Mouse (Mus musculus): Measurements from ENCODE around the gene Pom121l2. TPM values are rescaled to one million over a fixed set of nuclear protein-coding genes. Genes with fewer than 3 reads are reported as not detected.

Pom121l2 gene
- polyA plus RNA-seq, 1 experiment from 2014 or later, result 0.26 TPM

- Histone ChIP-seq H3K4me2 (peak overlapping the region; percentile 95), H3K4me1 (ENCODE audit: insufficient read depth) (no peaks in the 10 kb centered on the region), H3K4me3 (ENCODE audit: low read depth, low read length) (peak overlapping the region; percentile 56), H3K36me3 (ENCODE audit: insufficient read depth) (no peaks in the 10 kb centered on the region), H3K9me3 (ENCODE audit: low read depth, low read length) (no peaks in the 10 kb centered on the region), H3K27ac (ENCODE audit: low read depth) (no peak overlapping the region), H3K9ac (no peak overlapping the region), H3K27me3 (ENCODE audit: insufficient read depth, low read length) (peaks cover 75% of the 10 kb centered on the region)
- 2% methylated on average over 18 of the region's 18 CpGs for WGBS
- no peak for DNase-seq
- TF ChIP-seq CTCF (IDR thresholded peaks at IDR 0.05; ENCODE audit: low read depth), result no peak
- ATAC-seq (ENCODE audit: insufficient read depth), result 0 out of 2 replicates have a peak, but pooled peaks have one; percentile 5
Measured at GRCm38 (mm10) chr13:22007121-22007510, 26.1 kb downstream of the Pom121l2 start.

GRCm38 (mm10) chr13:22007872-22008271 lies 26.9 kb downstream of the Pom121l2 start:
- Histone ChIP-seq H3K4me2 (no peak overlapping the region), H3K27me3 (ENCODE audit: insufficient read depth, low read length) (peaks cover 81% of the 10 kb centered on the region), H3K4me1 (ENCODE audit: insufficient read depth) (no peaks in the 10 kb centered on the region), H3K4me3 (ENCODE audit: low read depth, low read length) (no peak overlapping the region), H3K36me3 (ENCODE audit: insufficient read depth) (no peaks in the 10 kb centered on the region), H3K27ac (ENCODE audit: low read depth) (no peak overlapping the region), H3K9me3 (ENCODE audit: low read depth, low read length) (no peaks in the 10 kb centered on the region), H3K9ac (no peak overlapping the region)
- no peak for TF ChIP-seq CTCF (IDR thresholded peaks at IDR 0.05; ENCODE audit: low read depth)
- 44% methylated on average over 7 of the region's 7 CpGs for WGBS
- ATAC-seq (ENCODE audit: insufficient read depth) (no peak), DNase-seq (no peak)

- ATAC-seq (ENCODE audit: insufficient read depth), result no peak
- Histone ChIP-seq H3K4me2 (no peak overlapping the region), H3K36me3 (ENCODE audit: insufficient read depth) (no peaks in the 10 kb centered on the region), H3K27ac (ENCODE audit: low read depth) (no peak overlapping the region), H3K9ac (no peak overlapping the region), H3K27me3 (ENCODE audit: insufficient read depth, low read length) (peaks cover 76% of the 10 kb centered on the region), H3K4me1 (ENCODE audit: insufficient read depth) (no peaks in the 10 kb centered on the region), H3K4me3 (ENCODE audit: low read depth, low read length) (no peak overlapping the region), H3K9me3 (ENCODE audit: low read depth, low read length) (no peaks in the 10 kb centered on the region)
- DNase-seq, result no peak
- WGBS, result 78% methylated on average over 3 of the region's 3 CpGs
- TF ChIP-seq CTCF (IDR thresholded peaks at IDR 0.05; ENCODE audit: low read depth), result no peak
Measured at GRCm38 (mm10) chr13:22008707-22009106, 27.7 kb downstream of the Pom121l2 start.

DNA sequence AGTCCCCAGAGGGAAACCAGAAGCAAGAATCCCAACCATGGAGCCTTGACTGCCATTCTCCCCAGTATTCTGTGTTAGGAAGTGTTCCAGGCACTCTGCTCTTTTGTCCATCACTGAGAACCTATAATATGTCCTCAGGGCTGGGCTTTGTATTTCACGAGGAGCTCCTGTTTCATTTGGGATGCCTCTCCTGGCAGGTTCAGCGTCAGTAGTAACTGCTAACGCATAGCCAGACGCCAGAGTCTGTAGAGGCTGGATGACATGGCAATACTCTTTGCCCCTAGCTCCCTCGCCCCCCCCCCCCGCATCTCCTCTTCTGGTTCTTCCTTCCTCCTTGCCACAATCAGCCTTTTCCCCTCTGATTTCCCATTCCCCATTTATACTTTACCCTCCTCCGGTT lies 28.6 kb downstream of the Pom121l2 start, which contains the start of gene Prss16:
Gene Prss16 (minus strand): TSS at position 101 of the 400 bp plus-strand sequence.
- Histone ChIP-seq H3K36me3 (ENCODE audit: insufficient read depth) (no peaks in the 10 kb centered on the region), H3K27ac (ENCODE audit: low read depth) (no peak within 1 kb of the TSS), H3K4me3 (ENCODE audit: low read depth, low read length) (no peak within 1 kb of the TSS), H3K9me3 (ENCODE audit: low read depth, low read length) (no peaks in the 10 kb centered on the region), H3K4me1 (ENCODE audit: insufficient read depth) (no peaks in the 10 kb centered on the region), H3K9ac (no peak within 1 kb of the TSS), H3K4me2 (no peak within 1 kb of the TSS), H3K27me3 (ENCODE audit: insufficient read depth, low read length) (peaks cover 71% of the 10 kb centered on the region)
- DNase-seq, result no peak
- TF ChIP-seq CTCF (IDR thresholded peaks at IDR 0.05; ENCODE audit: low read depth), result no peak
- ATAC-seq (ENCODE audit: insufficient read depth), result no peak
- 41% methylated on average over 7 of the region's 7 CpGs for WGBS

- H3K27me3 ChIP-seq (ENCODE audit: insufficient read depth, low read length), result peaks cover 49% of the 10 kb centered on the region
- DNase-seq (peak; percentile 21), ATAC-seq (ENCODE audit: insufficient read depth) (no peak)
- WGBS, result 17% methylated on average over 13 of the region's 13 CpGs
- H3K4me3 ChIP-seq (ENCODE audit: low read depth, low read length), result peak overlapping the region; percentile 23
- H3K9ac ChIP-seq, result no peak overlapping the region
- H3K27ac ChIP-seq (ENCODE audit: low read depth), result no peak overlapping the region
- H3K4me1 ChIP-seq (ENCODE audit: insufficient read depth), result no peaks in the 10 kb centered on the region
- no peaks in the 10 kb centered on the region for H3K9me3 ChIP-seq (ENCODE audit: low read depth, low read length)
- TF ChIP-seq CTCF (IDR thresholded peaks at IDR 0.05; ENCODE audit: low read depth), result no peak
- no peaks in the 10 kb centered on the region for H3K36me3 ChIP-seq (ENCODE audit: insufficient read depth)
- peak overlapping the region; percentile 54 for H3K4me2 ChIP-seq
Measured at GRCm38 (mm10) chr13:22013716-22014115, 32.7 kb downstream of the Pom121l2 start.

GRCm38 (mm10) chr13:22014411-22014845 lies 33.4 kb downstream of the Pom121l2 start:
- Histone ChIP-seq H3K9me3 (ENCODE audit: low read depth, low read length) (no peaks in the 10 kb centered on the region), H3K4me3 (ENCODE audit: low read depth, low read length) (peak overlapping the region; percentile 23), H3K4me2 (peak overlapping the region; percentile 54), H3K36me3 (ENCODE audit: insufficient read depth) (no peaks in the 10 kb centered on the region), H3K27ac (ENCODE audit: low read depth) (no peak overlapping the region), H3K9ac (no peak overlapping the region), H3K27me3 (ENCODE audit: insufficient read depth, low read length) (peaks cover 42% of the 10 kb centered on the region), H3K4me1 (ENCODE audit: insufficient read depth) (no peaks in the 10 kb centered on the region)
- 10% methylated on average over 17 of the region's 17 CpGs for WGBS
- TF ChIP-seq CTCF (IDR thresholded peaks at IDR 0.05; ENCODE audit: low read depth), result no peak
- ATAC-seq (ENCODE audit: insufficient read depth) (no peak), DNase-seq (peak; percentile 43)

DNA sequence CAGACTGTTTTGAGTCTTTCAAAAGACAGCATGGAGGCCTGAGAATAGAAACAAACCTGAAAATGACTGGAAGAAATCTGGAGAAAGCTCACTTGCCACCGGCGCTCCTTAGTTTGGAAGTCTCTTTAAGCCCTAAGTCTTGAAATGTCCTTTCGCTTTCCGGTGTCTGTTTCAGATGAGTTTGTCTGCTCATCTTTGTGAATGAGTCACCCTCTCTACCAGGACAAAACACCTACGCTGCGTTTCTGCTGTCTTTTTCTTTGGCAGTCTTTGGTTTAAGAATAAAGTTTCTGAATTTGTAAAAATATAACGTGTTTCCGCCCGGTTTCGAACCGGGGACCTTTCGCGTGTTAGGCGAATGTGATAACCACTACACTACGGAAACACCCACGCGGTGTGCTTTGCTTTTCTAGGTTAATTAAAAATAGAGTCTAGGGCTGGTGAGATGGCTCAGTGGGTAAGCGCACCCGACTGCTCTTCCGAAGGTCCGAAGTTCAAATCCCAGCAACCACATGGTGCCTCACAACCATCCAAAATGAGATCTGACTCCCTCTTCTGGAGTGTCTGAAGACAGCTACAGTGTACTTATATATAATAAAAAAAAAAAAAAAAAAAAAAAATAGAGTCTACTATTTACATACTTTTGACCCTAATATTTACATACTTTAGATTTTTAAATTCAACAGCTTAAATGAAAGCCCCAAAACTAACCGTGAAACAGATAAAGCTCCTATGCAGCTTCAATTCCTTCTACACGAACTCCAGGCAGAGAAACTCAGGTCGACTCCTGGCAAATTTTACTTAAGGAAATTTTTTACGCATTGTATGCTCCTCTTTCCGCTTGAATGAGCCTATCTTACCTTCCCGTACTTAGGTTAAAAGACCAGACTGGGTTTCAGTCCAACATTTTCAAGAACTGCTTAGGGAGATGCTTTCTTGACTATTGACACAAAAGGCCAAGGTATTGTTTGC lies 34.8 kb downstream of the Pom121l2 start:
- DNase-seq (peak; percentile 95), ATAC-seq (ENCODE audit: insufficient read depth) (peak; percentile 80)
- peak overlapping the region; percentile 54 for H3K4me2 ChIP-seq
- H3K9me3 ChIP-seq (ENCODE audit: low read depth, low read length), result no peaks in the 10 kb centered on the region
- H3K27ac ChIP-seq (ENCODE audit: low read depth), result no peak overlapping the region
- peaks cover 30% of the 10 kb centered on the region for H3K27me3 ChIP-seq (ENCODE audit: insufficient read depth, low read length)
- TF ChIP-seq CTCF (IDR thresholded peaks at IDR 0.05; ENCODE audit: low read depth), result no peak
- 12% methylated on average over 27 of the region's 27 CpGs for WGBS
- no peak overlapping the region for H3K9ac ChIP-seq
- H3K4me1 ChIP-seq (ENCODE audit: insufficient read depth), result no peaks in the 10 kb centered on the region
- H3K36me3 ChIP-seq (ENCODE audit: insufficient read depth), result no peaks in the 10 kb centered on the region
- peak overlapping the region; percentile 14; the same call in 1 of the 2 replicates for H3K4me3 ChIP-seq (ENCODE audit: low read depth, low read length)
